7 mouse cellular contexts compared by ENCODE assay signal in genomic region chr5:107721638-107722011, GRCm38 (mm10). TPM values are rescaled to one million over a fixed set of nuclear protein-coding genes. Genes with fewer than 3 reads are reported as not detected.
DNase-seq lines count a peak whose midpoint lies in the region; ATAC-seq and TF ChIP-seq lines count a peak whose summit lies in the region.

No protein-coding gene starts in this region.

- peak overlapping the region; percentile 41 for H3K4me3 ChIP-seq in testis, adult 2 months (ENCODE audit: control insufficient read depth, low read depth, low read length)
- H3K4me3 ChIP-seq in forebrain, embryonic 13.5 days, result peak overlapping the region; percentile 33
- H3K4me3 ChIP-seq in stomach, embryonic 15.5 days (replicated peaks), result peak overlapping the region; percentile 37

- under 1% methylated on average over 33 of the region's 33 CpGs for WGBS in forebrain, embryonic 13.5 days
- WGBS in stomach, embryonic 15.5 days, result 5% methylated on average over 33 of the region's 33 CpGs

- TF ChIP-seq CTCF in testis, adult 2 months (IDR thresholded peaks at IDR 0.05; ENCODE audit: control insufficient read depth, insufficient read depth, insufficient replicate concordance, low read depth, low read length), result no peak

- H3K36me3 ChIP-seq in testis, adult 2 months (ENCODE audit: control insufficient read depth, insufficient read depth, low read length), result no peaks in the 10 kb centered on the region
- no peaks in the 10 kb centered on the region for H3K36me3 ChIP-seq in forebrain, embryonic 13.5 days (ENCODE audit: poor library complexity, severe bottlenecking)
- no peaks in the 10 kb centered on the region for H3K36me3 ChIP-seq in stomach, embryonic 15.5 days

- H3K4me2 ChIP-seq in forebrain, embryonic 13.5 days, result peak overlapping the region; percentile 59
- H3K4me2 ChIP-seq in stomach, embryonic 15.5 days, result peak overlapping the region; percentile 70

- TF ChIP-seq POLR2A in testis, adult 2 months (IDR thresholded peaks at IDR 0.05; ENCODE audit: control insufficient read depth, low read depth, low read length), result no peak

- no peak overlapping the region for H3K9ac ChIP-seq in forebrain, embryonic 13.5 days
- H3K9ac ChIP-seq in stomach, embryonic 15.5 days, result no peak overlapping the region

- 0 out of 2 replicates have a peak, but pooled peaks have one; percentile 2 for ATAC-seq in forebrain, embryonic 13.5 days
- no peak for ATAC-seq in stomach, embryonic 15.5 days (ENCODE audit: insufficient read depth, low FRiP score, low read depth)
- no peak for ATAC-seq in cerebellum, adult (ENCODE audit: insufficient number of reproducible peaks, low FRiP score, low TSS enrichment)

- H3K4me1 ChIP-seq in testis, adult 2 months (ENCODE audit: control insufficient read depth, insufficient read depth, low read length), result peaks cover 35% of the 10 kb centered on the region
- H3K4me1 ChIP-seq in forebrain, embryonic 13.5 days, result peaks cover 42% of the 10 kb centered on the region
- peaks cover 60% of the 10 kb centered on the region for H3K4me1 ChIP-seq in stomach, embryonic 15.5 days

- no peak for DNase-seq in testis, postnatal 10 days (ENCODE audit: low spot score)
- peak; percentile 36 to 62 for DNase-seq in kidney, postnatal 4 days
- no peak for DNase-seq in T-cell, adult 2 months (ENCODE audit: low spot score)

- H3K27ac ChIP-seq in testis, adult 2 months (ENCODE audit: control insufficient read depth, insufficient read depth, low read depth, low read length), result no peak overlapping the region
- no peak overlapping the region for H3K27ac ChIP-seq in forebrain, embryonic 13.5 days
- H3K27ac ChIP-seq in stomach, embryonic 15.5 days, result no peak overlapping the region

- no peaks in the 10 kb centered on the region for H3K9me3 ChIP-seq in forebrain, embryonic 13.5 days (replicated peaks)
- H3K9me3 ChIP-seq in stomach, embryonic 15.5 days, result no peaks in the 10 kb centered on the region

- peaks cover 3% of the 10 kb centered on the region; the same call in 1 of the 2 replicates for H3K27me3 ChIP-seq in testis, adult 2 months (ENCODE audit: control insufficient read depth, insufficient read depth, low read length)
- peaks cover 99% of the 10 kb centered on the region for H3K27me3 ChIP-seq in forebrain, embryonic 13.5 days
- H3K27me3 ChIP-seq in stomach, embryonic 15.5 days (replicated peaks), result peaks cover 76% of the 10 kb centered on the region

RNA-seq across cellular contexts. Expression of gene Gfi1, which starts 4.2 kb away (rescaled TPM):
- 1.3 and 1.8 TPM in 2 replicates for polyA plus RNA-seq in testis, adult 2 months (2012; rRNA removed)
- not detected in 2 replicates for polyA plus RNA-seq in forebrain, embryonic 13.5 days (2015; fragmentation: Nextera tagmentation; extraction: Ambion mirVana)
- 1.6 and 2.5 TPM in 2 replicates for polyA plus RNA-seq in stomach, embryonic 15.5 days (2015; fragmentation: Nextera tagmentation; extraction: Ambion mirVana)

Comparison
In these comparisons a context has a peak if more than half of its experiments do, and no peak if none do; other contexts are left out.
1. DNase-seq: peak in kidney, postnatal 4 days (2 of 2); none in testis, postnatal 10 days (single experiment) and T-cell, adult 2 months (single experiment).
2. Peak in every context shown above with its lines, with median percentiles within 50 percentile points of each other: H3K4me3 ChIP-seq.